Mouse (Mus musculus): Measurements from ENCODE around the gene Foxn3.

Gene Foxn3

GRCm38 (mm10) chr12:99293532-99293931 lies 269.9 kb downstream of the Foxn3 start:
- DNase-seq (ENCODE audit: low spot score) = no peak

GRCm38 (mm10) chr12:99292152-99292551 lies 271.2 kb downstream of the Foxn3 start:
- DNase-seq (ENCODE audit: low spot score) = no peak

GRCm38 (mm10) chr12:99287081-99287480 lies 276.3 kb downstream of the Foxn3 start:
- DNase-seq (ENCODE audit: low spot score) = no peak

GRCm38 (mm10) chr12:99286662-99287061 lies 276.7 kb downstream of the Foxn3 start:
- no peak for DNase-seq (ENCODE audit: low spot score)

GRCm38 (mm10) chr12:99285656-99286055 lies 277.7 kb downstream of the Foxn3 start:
- DNase-seq (ENCODE audit: low spot score) = no peak

GRCm38 (mm10) chr12:99285199-99285598 lies 278.2 kb downstream of the Foxn3 start:
- DNase-seq (ENCODE audit: low spot score) = no peak

- DNase-seq (ENCODE audit: low spot score) = no peak
Measured at GRCm38 (mm10) chr12:99284419-99285069, 278.8 kb downstream of the Foxn3 start.

- DNase-seq (ENCODE audit: low spot score) = no peak
Measured at GRCm38 (mm10) chr12:99280826-99281225, 282.6 kb downstream of the Foxn3 start.

GRCm38 (mm10) chr12:99280291-99280690 lies 283.1 kb downstream of the Foxn3 start:
- no peak for DNase-seq (ENCODE audit: low spot score)

GRCm38 (mm10) chr12:99279426-99279825 lies 284.0 kb downstream of the Foxn3 start:
- no peak for DNase-seq (ENCODE audit: low spot score)

GRCm38 (mm10) chr12:99274589-99274988 lies 288.8 kb downstream of the Foxn3 start:
- no peak for DNase-seq (ENCODE audit: low spot score)

GRCm38 (mm10) chr12:99269396-99269795 lies 294.0 kb downstream of the Foxn3 start:
- no peak for DNase-seq (ENCODE audit: low spot score)

GRCm38 (mm10) chr12:99268954-99269353 lies 294.4 kb downstream of the Foxn3 start:
- DNase-seq (ENCODE audit: low spot score) = no peak

GRCm38 (mm10) chr12:99267732-99268131 lies 295.6 kb downstream of the Foxn3 start:
- no peak for DNase-seq (ENCODE audit: low spot score)

- no peak for DNase-seq (ENCODE audit: low spot score)
Measured at GRCm38 (mm10) chr12:99266434-99266833, 296.9 kb downstream of the Foxn3 start.

- DNase-seq (ENCODE audit: low spot score) = no peak
Measured at GRCm38 (mm10) chr12:99265777-99266176, 297.6 kb downstream of the Foxn3 start.

GRCm38 (mm10) chr12:99264386-99264785 lies 299.0 kb downstream of the Foxn3 start:
- DNase-seq (ENCODE audit: low spot score) = no peak

GRCm38 (mm10) chr12:99263592-99264335 lies 299.6 kb downstream of the Foxn3 start:
- DNase-seq (ENCODE audit: low spot score) = no peak

GRCm38 (mm10) chr12:99262840-99263239 lies 300.5 kb downstream of the Foxn3 start:
- no peak for DNase-seq (ENCODE audit: low spot score)

GRCm38 (mm10) chr12:99262066-99262599 lies 301.2 kb downstream of the Foxn3 start:
- DNase-seq (ENCODE audit: low spot score) = no peak

- no peak for DNase-seq (ENCODE audit: low spot score)
Measured at GRCm38 (mm10) chr12:99260171-99260570, 303.2 kb downstream of the Foxn3 start.

GRCm38 (mm10) chr12:99257570-99257969 lies 305.8 kb downstream of the Foxn3 start:
- DNase-seq (ENCODE audit: low spot score) = no peak

- DNase-seq (ENCODE audit: low spot score) = peak; percentile 32
Measured at GRCm38 (mm10) chr12:99256997-99257396, 306.4 kb downstream of the Foxn3 start.

Data from ovary, postnatal 36 days (tissue).